Mouse (Mus musculus) forebrain, postnatal 0 days (tissue): ENCODE results near the gene Daam1. TPM values are rescaled to one million over a fixed set of nuclear protein-coding genes. Genes with fewer than 3 reads are reported as not detected.

Source experiments
- ATAC-seq: fragments of 200-750 bp; cut with Nextera tagmentation; 2 replicates; pipeline ENCODE4 v1.8.0; 2017; ENCODE audit warnings: mild to moderate bottlenecking, moderate library complexity
- DNase-seq: peaks from one replicate; pipeline ENCODE4 v3.0.0-alpha.2; 2015
- H3K27ac ChIP-seq: fragments of 300-500 bp; sonication (generic); 2 replicates; pipeline ENCODE4 v1.5.1; 2014; ENCODE audit warnings: low read depth, mild to moderate bottlenecking, antibody characterized with exemption, low read length, moderate library complexity, mixed read lengths
- H3K27me3 ChIP-seq: fragments of 300-500 bp; sonication (generic); 2 replicates; pipeline ENCODE4 v1.6.1; 2014; ENCODE audit warnings: mild to moderate bottlenecking, low read length, mixed read lengths; ENCODE audit not compliant: insufficient read depth
- H3K36me3 ChIP-seq: fragments of 300-500 bp; sonication (generic); 2 replicates; pipeline ENCODE4 v1.6.1; 2014; ENCODE audit warnings: mild to moderate bottlenecking, moderate library complexity; ENCODE audit not compliant: insufficient read depth
- H3K4me1 ChIP-seq: fragments of 300-500 bp; sonication (generic); 2 replicates; pipeline ENCODE4 v1.6.1; 2014; ENCODE audit warnings: antibody characterized with exemption; ENCODE audit not compliant: insufficient read depth
- H3K4me2 ChIP-seq: fragments of 300-500 bp; sonication (generic); 2 replicates; pipeline ENCODE4 v1.6.1; 2014; ENCODE audit warnings: low read depth, mild to moderate bottlenecking, moderate library complexity
- H3K4me3 ChIP-seq: fragments of 300-500 bp; sonication (generic); 2 replicates; pipeline ENCODE4 v1.5.1; 2014; ENCODE audit warnings: low read depth, low read length, mixed read lengths
- H3K9ac ChIP-seq: fragments of 300-500 bp; sonication (generic); 2 replicates; pipeline ENCODE4 v1.6.1; 2014; ENCODE audit warnings: mild to moderate bottlenecking
- H3K9me3 ChIP-seq: fragments of 300-500 bp; sonication (generic); 2 replicates; pipeline ENCODE4 v1.6.1; 2016; ENCODE audit warnings: low read length
- CTCF ChIP-seq: sonication (generic); IDR thresholded peaks from 2 replicates; pipeline ENCODE4 v1.5.1; 2016; ENCODE audit warnings: antibody characterized with exemption, control low read depth, low read depth
- WGBS: fragments of 180-500 bp; shearing (Covaris S2); extraction: QIAGEN DNeasy Blood & Tissue Kit; methylation state at CpG from one replicate; pipeline ENCODE4 v1.1.7; 2014; 5-methylcytosine and 5-hydroxymethylcytosine counted together
- polyA plus RNA-seq: library from polyadenylated mRNA; unstranded; fragments of >200 nt; fragmentation: Nextera tagmentation; extraction: Ambion mirVana; gene quantifications from 2 replicates; pipeline ENCODE4 v1.2.1, GENCODE M21; 2015
- total RNA-seq: library from RNA; depleted of rRNA; stranded (reverse); fragments of >200 nt; gene quantifications from 2 replicates; pipeline ENCODE4 v1.2.3, GENCODE M21; 2014

The Daam1 gene
- total and polyA plus RNA-seq, 2 experiments from 2014 or later, result 25.2 to 93.6 TPM

GRCm38 (mm10) chr12:71881477-71881876 is 50.6 kb downstream of the Daam1 start:
- Histone ChIP-seq H3K27me3 (no peaks in the 10 kb centered on the region), H3K9ac (no peak overlapping the region), H3K4me1 (0 out of 2 replicates have a peak, but pooled peaks cover 3% of the 10 kb centered on the region), H3K27ac (no peak overlapping the region), H3K9me3 (no peaks in the 10 kb centered on the region), H3K4me2 (no peak overlapping the region), H3K4me3 (no peak overlapping the region), H3K36me3 (no peaks in the 10 kb centered on the region)
- DNase-seq, result no peak
- ATAC-seq, result no peak
- TF ChIP-seq CTCF, result no peak
- 50% methylated on average over 4 of the region's 4 CpGs for WGBS

DNA sequence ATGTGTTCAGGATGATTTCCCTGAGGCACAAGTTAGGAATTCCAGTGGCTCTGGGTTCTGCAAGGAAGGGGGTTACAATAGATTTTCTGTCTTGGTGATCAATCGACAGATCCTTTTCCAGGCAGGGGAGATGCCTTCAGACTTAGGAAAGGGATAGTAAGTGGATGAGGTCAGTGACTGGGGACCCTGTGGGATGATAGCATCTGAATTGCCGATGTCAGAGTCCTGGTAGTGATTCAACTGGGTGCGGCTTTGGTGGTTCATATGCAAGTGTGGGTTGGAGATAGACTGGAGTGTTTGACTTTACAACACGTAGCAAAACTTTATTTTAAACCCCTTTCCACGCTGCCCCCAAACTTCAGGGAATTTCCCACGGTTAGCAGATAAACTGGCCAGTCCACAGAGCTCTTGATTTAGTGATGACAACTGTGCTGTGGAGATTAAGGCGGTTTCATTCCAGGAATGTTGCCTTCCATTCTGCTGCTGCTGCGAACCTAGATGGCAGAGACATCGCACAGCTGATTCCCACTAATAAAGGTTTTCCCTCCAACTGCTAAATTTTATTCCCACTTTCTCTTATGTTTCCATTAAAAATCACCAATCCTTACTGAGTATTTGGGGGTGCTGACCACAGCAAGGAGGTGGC is 52.3 kb downstream of the Daam1 start:
- ATAC-seq (no peak), DNase-seq (no peak)
- H3K4me3 ChIP-seq, result no peak overlapping the region
- 0 out of 2 replicates have a peak, but pooled peaks cover 4% of the 10 kb centered on the region for H3K4me1 ChIP-seq
- no peak overlapping the region for H3K27ac ChIP-seq
- H3K4me2 ChIP-seq, result no peak overlapping the region
- H3K36me3 ChIP-seq, result no peaks in the 10 kb centered on the region
- WGBS, result 87% methylated on average over 9 of the region's 9 CpGs
- no peak for TF ChIP-seq CTCF
- no peaks in the 10 kb centered on the region for H3K9me3 ChIP-seq
- no peak overlapping the region for H3K9ac ChIP-seq
- no peaks in the 10 kb centered on the region for H3K27me3 ChIP-seq

DNA sequence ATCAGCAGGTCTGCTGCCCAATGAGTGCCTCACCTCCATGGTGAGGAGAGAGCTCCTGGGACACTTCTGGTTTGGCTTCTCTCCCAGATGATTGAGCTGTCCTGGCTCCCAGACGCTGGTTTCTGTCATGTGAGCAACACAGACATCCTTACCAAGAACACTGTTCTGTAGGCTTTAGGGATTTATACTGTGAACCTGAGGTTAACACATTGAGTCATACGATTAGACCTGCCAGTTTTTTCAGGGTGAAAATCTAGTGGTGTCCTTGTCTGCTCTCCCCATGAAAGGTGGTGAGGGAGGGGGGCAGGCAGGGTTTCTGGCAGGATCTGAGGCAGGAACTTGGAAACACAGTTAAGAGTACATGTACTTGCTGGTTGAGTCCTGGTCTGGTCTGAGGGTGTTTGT is 54.3 kb downstream of the Daam1 start:
- no peak for TF ChIP-seq CTCF
- H3K36me3 ChIP-seq, result no peaks in the 10 kb centered on the region
- 61% methylated on average over 2 of the region's 2 CpGs for WGBS
- 0 out of 2 replicates have a peak, but pooled peaks cover 4% of the 10 kb centered on the region for H3K4me1 ChIP-seq
- no peak overlapping the region for H3K27ac ChIP-seq
- no peaks in the 10 kb centered on the region for H3K9me3 ChIP-seq
- H3K4me2 ChIP-seq, result no peak overlapping the region
- no peak overlapping the region for H3K9ac ChIP-seq
- ATAC-seq (no peak), DNase-seq (no peak)
- no peak overlapping the region for H3K4me3 ChIP-seq
- H3K27me3 ChIP-seq, result no peaks in the 10 kb centered on the region

GRCm38 (mm10) chr12:71885717-71886116 is 54.8 kb downstream of the Daam1 start:
- H3K9ac ChIP-seq, result no peak overlapping the region

GRCm38 (mm10) chr12:71886406-71886805 is 55.5 kb downstream of the Daam1 start:
- Histone ChIP-seq H3K36me3 (no peaks in the 10 kb centered on the region), H3K4me2 (no peak overlapping the region), H3K9ac (no peak overlapping the region), H3K27me3 (no peaks in the 10 kb centered on the region), H3K9me3 (no peaks in the 10 kb centered on the region), H3K27ac (no peak overlapping the region), H3K4me1 (0 out of 2 replicates have a peak, but pooled peaks cover 4% of the 10 kb centered on the region), H3K4me3 (no peak overlapping the region)
- TF ChIP-seq CTCF, result no peak
- WGBS, result 42% methylated on average over 5 of the region's 5 CpGs
- no peak for DNase-seq
- no peak for ATAC-seq

More at GRCm38 (mm10) chr12:71885717-71886116, 54.8 kb downstream of the Daam1 start:
- H3K27me3 ChIP-seq, result no peaks in the 10 kb centered on the region
- ATAC-seq (no peak), DNase-seq (no peak)
- no peak overlapping the region for H3K27ac ChIP-seq
- no peaks in the 10 kb centered on the region for H3K9me3 ChIP-seq
- H3K4me2 ChIP-seq, result no peak overlapping the region
- 81% methylated on average over 4 of the region's 4 CpGs for WGBS
- TF ChIP-seq CTCF, result no peak
- no peaks in the 10 kb centered on the region for H3K36me3 ChIP-seq
- H3K4me3 ChIP-seq, result no peak overlapping the region
- H3K4me1 ChIP-seq, result 0 out of 2 replicates have a peak, but pooled peaks cover 4% of the 10 kb centered on the region

- peaks cover 8% of the 10 kb centered on the region; the same call in 1 of the 2 replicates for H3K4me1 ChIP-seq
- 77% methylated on average over 2 of the region's 2 CpGs for WGBS
- no peak for TF ChIP-seq CTCF
Observed at GRCm38 (mm10) chr12:71886941-71887340, 56.1 kb downstream of the Daam1 start.

GRCm38 (mm10) chr12:71888370-71888769 is 57.5 kb downstream of the Daam1 start:
- no peak for TF ChIP-seq CTCF
- Histone ChIP-seq H3K36me3 (no peaks in the 10 kb centered on the region), H3K4me2 (no peak overlapping the region), H3K4me3 (no peak overlapping the region), H3K27me3 (no peaks in the 10 kb centered on the region), H3K4me1 (peaks cover 8% of the 10 kb centered on the region; the same call in 1 of the 2 replicates), H3K27ac (no peak overlapping the region), H3K9me3 (no peaks in the 10 kb centered on the region), H3K9ac (no peak overlapping the region)
- DNase-seq (no peak), ATAC-seq (no peak)
- WGBS, result 92% methylated on average over 6 of the region's 6 CpGs

More at GRCm38 (mm10) chr12:71886941-71887340, 56.1 kb downstream of the Daam1 start:
- DNase-seq (no peak), ATAC-seq (no peak)
- H3K4me2 ChIP-seq, result no peak overlapping the region
- no peak overlapping the region for H3K27ac ChIP-seq
- H3K9me3 ChIP-seq, result no peaks in the 10 kb centered on the region
- H3K27me3 ChIP-seq, result no peaks in the 10 kb centered on the region
- no peak overlapping the region for H3K4me3 ChIP-seq
- no peak overlapping the region for H3K9ac ChIP-seq
- no peaks in the 10 kb centered on the region for H3K36me3 ChIP-seq
